ENCODE assay signal across 8 mouse cellular contexts in the genomic region with DNA sequence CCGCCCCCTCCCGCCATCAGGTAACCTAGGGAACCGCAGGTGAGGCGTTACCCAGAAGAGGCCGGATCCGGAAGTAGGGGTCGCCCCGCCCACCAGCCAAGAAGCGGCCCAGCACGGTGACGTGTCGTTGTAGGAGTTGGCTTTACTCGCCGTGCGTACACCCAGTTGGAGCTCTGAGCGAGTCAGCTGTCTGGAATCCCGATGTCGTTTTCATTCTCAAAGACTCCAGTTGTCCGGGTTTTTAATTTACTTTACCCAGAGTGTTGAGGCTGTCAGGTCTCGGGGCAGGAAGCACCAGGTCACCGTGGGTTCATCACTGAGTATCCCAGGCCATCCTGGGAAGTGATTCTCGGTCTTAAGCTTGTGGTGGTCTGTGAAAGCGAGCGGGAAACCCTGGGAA. TPM values are rescaled to one million over a fixed set of nuclear protein-coding genes. Genes with fewer than 3 reads are reported as not detected.
DNase-seq lines count a peak whose midpoint lies in the region; ATAC-seq lines count a peak whose summit lies in the region.

No protein-coding gene starts in this region.

- DNase-seq in adrenal gland, adult (ENCODE audit: inconsistent age in 2 of 2, low spot score in 1 of 2), result peak; percentile 97 to 98
- peak; percentile 97 for DNase-seq in embryo, embryonic 10.5 days (ENCODE audit: low spot score)
- peak; percentile 95 for DNase-seq in gastrocnemius, postnatal 14 days
- DNase-seq in left cerebral cortex, postnatal 10 days (ENCODE audit: extremely low spot score in 1 of 2, low spot score in 2 of 2), result peak; percentile 92 to 97
- peak; percentile 91 for DNase-seq in right cerebral cortex, postnatal 25 days
- peak; percentile 95 for DNase-seq in urinary bladder, postnatal 4 days (ENCODE audit: low spot score in 2 of 2)

- intact Hi-C loops in gastrocnemius, postnatal 14 days (cut with DNase I; ENCODE audit: low total_unique reads), result no loop called here
- intact Hi-C loops in left cerebral cortex, postnatal 10 days (cut with DNase I), result no loop called here

- ATAC-seq in inflammation-experienced regulatory T-cells, adult 6 months, result peak; percentile 87
- peak; percentile 93 for ATAC-seq in megakaryocyte-erythroid progenitor cell, adult 5-6 weeks (replicated peaks; ENCODE audit: low FRiP score, low TSS enrichment, poor library complexity, severe bottlenecking)

RNA-seq across cellular contexts. Expression of gene Tm9sf2, which starts 2.0 kb away (rescaled TPM):
- 10 to 100 TPM; 63.2 to 64.1 TPM for total RNA-seq in gastrocnemius, postnatal 14 days (2021)
- 10 to 100 TPM; 59.0 to 98.1 (median 74.1) TPM for polyA plus RNA-seq in inflammation-experienced regulatory T-cells, adult 6 months (2017; shearing (Covaris generic))
- 10 to 100 TPM; 81.5 to 83.4 TPM for total RNA-seq in left cerebral cortex, postnatal 10 days (2021)
- total RNA-seq in megakaryocyte-erythroid progenitor cell, adult 5-6 weeks (2014; fragmentation: Nextera tagmentation), result 41.4 and 48.2 TPM in 2 replicates
- 81.3 and 82.5 TPM in 2 replicates for total RNA-seq in megakaryocyte-erythroid progenitor cell, adult 5-6 weeks (2017)

Comparison
In these comparisons a context has a peak if more than half of its experiments do, and no peak if none do; other contexts are left out.
1. Peak in every context shown above with its lines: DNase-seq and ATAC-seq.